Mouse (Mus musculus): ENCODE results near the gene Eif3l.

DNA sequence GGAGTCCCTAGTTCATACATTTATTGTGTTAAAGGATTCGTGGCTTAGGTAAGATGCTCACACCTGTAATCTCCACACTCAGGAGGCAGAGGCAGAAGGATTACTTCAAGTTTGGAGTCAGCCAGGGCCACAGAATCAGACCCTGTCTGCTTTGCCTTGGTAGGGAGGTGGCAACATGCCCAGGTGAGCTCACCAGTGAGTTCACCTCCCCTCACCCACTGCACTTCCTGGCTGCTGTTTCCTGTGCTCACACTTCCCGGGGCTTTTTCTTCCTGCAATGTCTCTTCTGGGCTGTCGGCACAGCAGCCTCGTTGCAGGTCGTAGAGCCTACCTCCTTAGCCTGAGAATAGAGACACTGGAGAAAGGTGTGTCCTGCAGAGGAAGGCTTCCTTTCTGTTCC, 40.3 kb downstream of the Eif3l start:
- TF ChIP-seq POLR2A (IDR thresholded peaks at IDR 0.05; ENCODE audit: borderline replicate concordance, extremely low read depth, low read depth, low read length) (no peak), CTCF (IDR thresholded peaks at IDR 0.05; ENCODE audit: insufficient read depth, low read length) (no peak)

Measured in lung, adult 2 months (tissue).